Mouse (Mus musculus) left cerebral cortex, adult 2 months (tissue): ENCODE data around the gene Medag. TPM values are rescaled to one million over a fixed set of nuclear protein-coding genes. Genes with fewer than 3 reads are reported as not detected.

ENCODE experiments used
- DNase-seq, 2 experiments: peaks; one replicate each; pipeline ENCODE4 v3.0.0; 2021 to 2022; ENCODE audit warnings: low spot score in 2 of 2, mixed read lengths in 1 of 2; ENCODE audit errors: extremely low spot score in 1 of 2
- H3K27ac ChIP-seq: fragments of 200-600 bp; 2 replicates; pipeline ENCODE4 v1.8.1; 2022
- H3K4me3 ChIP-seq: fragments of 200-600 bp; 2 replicates; pipeline ENCODE4 v1.8.1; 2022
- CTCF ChIP-seq: fragments of 200-600 bp; IDR thresholded peaks from 2 replicates; pipeline ENCODE4 v1.8.1; 2022; ENCODE audit warnings: antibody characterized with exemption, mild to moderate bottlenecking, moderate library complexity
- intact Hi-C: fragments of 180-260 bp; cut with DNase I; formaldehyde crosslinking; loops from one replicate; pipeline ENCODE4 v1.15.1; 2025
- total RNA-seq, 2 experiments: library from RNA; stranded (reverse); gene quantifications; 2 replicates each; pipeline ENCODE4 v1.2.3; 2021

Gene Medag
- total RNA-seq, 2 experiments from 2014 or later: 17.1 to 19.1 TPM

- Histone ChIP-seq H3K4me3 (no peak overlapping the region), H3K27ac (peak overlapping the region; percentile 57; the same call in 1 of the 2 replicates)
- no peak for DNase-seq
- intact Hi-C loops: loop anchor here (2.0 kb wide), 1 partner anchor 150 kb away; no protein-coding TSS in a partner anchor
- TF ChIP-seq CTCF: no peak
These were observed 36.3 kb upstream of the Medag start for GRCm38 (mm10) chr5:149375074-149375888.

GRCm38 (mm10) chr5:149375889-149376212 is 35.7 kb upstream of the Medag start:
- Histone ChIP-seq H3K27ac (peak overlapping the region; percentile 57; the same call in 1 of the 2 replicates), H3K4me3 (no peak overlapping the region)
- peak; percentile 83 to 88 for DNase-seq
- intact Hi-C loops: loop anchor here (2.0 kb wide), 1 partner anchor 149 kb away; no protein-coding TSS in a partner anchor
- peak; percentile 97 for TF ChIP-seq CTCF

GRCm38 (mm10) chr5:149376367-149376766 is 35.2 kb upstream of the Medag start:
- no peak for DNase-seq
- Histone ChIP-seq H3K27ac (no peak overlapping the region), H3K4me3 (no peak overlapping the region)
- intact Hi-C loops: no loop called here
- TF ChIP-seq CTCF: no peak

GRCm38 (mm10) chr5:149377253-149377652 is 34.3 kb upstream of the Medag start:
- no peak overlapping the region for H3K27ac ChIP-seq
- TF ChIP-seq CTCF: no peak
- DNase-seq: no peak
- intact Hi-C loops: no loop called here
- no peak overlapping the region for H3K4me3 ChIP-seq

DNA sequence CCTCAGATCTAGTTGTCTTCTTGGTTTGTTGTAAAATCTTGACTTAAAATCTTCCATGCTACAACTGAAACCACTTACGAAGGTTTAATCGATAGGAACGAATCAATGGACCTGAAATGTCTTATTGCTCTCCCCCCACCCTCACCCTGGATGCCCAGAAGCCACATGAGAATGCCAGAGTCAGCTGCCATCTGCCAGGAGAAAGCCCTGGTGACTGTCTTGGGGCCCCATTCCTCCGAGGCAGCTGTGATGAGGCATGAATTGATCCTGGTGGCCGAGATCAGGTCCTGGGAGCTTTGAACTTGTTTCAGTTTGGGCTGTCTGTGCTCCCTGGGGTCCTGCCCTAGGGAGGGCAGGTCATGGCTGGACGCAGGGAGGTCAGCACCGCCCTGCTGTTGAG is 33.0 kb upstream of the Medag start:
- intact Hi-C loops: no loop called here
- no peak for DNase-seq
- Histone ChIP-seq H3K4me3 (no peak overlapping the region), H3K27ac (no peak overlapping the region)
- no peak for TF ChIP-seq CTCF

DNA sequence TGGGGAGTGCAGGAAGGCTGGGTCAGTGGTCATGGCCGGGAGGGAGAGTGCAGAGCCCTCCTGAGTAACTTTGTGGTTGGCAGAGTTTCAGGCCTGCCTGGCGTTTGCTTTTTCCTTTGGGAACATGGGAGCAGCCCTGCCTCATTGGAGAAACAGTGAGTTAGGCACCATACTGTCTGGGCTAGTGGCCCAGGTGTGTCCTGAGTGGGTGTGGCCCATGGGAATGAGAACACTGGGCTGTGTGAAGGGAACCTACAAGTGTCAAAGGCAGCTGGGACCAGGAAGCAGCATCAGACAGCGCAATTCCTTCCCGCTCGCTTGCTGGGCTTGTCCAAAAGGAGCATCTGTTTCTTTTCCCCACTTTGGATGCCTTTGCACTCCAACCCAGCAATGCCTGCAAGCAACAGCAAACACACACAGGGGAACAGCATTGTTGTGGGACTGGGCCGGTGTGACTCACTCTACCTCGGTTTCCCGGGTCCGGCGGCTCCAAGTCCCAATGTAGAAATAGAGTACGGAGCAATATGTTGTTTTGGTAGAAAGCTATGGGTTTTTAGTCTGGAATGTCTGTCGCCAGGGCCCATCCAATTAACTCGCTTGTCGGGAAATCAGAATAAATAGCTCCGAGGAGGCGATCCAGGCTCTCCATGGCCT is 32.3 kb upstream of the Medag start:
- DNase-seq: peak in 1 of 2 experiments; percentile 24
- no peak overlapping the region for H3K4me3 ChIP-seq
- TF ChIP-seq CTCF: no peak
- intact Hi-C loops: no loop called here
- peak overlapping the region; percentile 81; the same call in 1 of the 2 replicates for H3K27ac ChIP-seq

DNA sequence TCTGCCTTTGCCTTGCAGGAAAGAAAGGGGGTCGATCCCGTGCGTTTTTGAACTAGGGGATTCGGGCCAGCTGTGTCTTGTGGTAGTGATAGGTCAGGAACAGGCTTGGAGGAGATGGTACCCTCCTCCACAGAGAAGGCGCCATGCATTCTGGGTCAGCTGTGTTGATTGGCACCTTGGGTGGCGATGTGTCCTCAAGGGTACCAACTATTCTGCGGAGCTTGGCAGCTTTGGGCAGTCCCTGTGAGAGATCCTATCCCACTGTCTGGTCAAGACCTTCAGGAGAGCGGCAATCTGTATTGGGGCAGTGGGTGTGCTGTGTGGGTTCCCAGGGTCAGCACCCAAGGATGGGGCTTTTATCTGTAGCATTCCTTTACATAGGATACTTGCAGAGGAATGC is 31.7 kb upstream of the Medag start:
- H3K27ac ChIP-seq: peak overlapping the region; percentile 81; the same call in 1 of the 2 replicates
- no peak for DNase-seq
- intact Hi-C loops: loop anchor here (2.0 kb wide), 1 partner anchor 25 kb away; no protein-coding TSS in a partner anchor
- TF ChIP-seq CTCF: no peak
- no peak overlapping the region for H3K4me3 ChIP-seq

GRCm38 (mm10) chr5:149380388-149380916 is 31.1 kb upstream of the Medag start:
- peak; percentile 53 to 55 for DNase-seq
- Histone ChIP-seq H3K4me3 (no peak overlapping the region), H3K27ac (peak overlapping the region; percentile 81)
- intact Hi-C loops: loop anchor here (2.0 kb wide), 1 partner anchor 24 kb away; no protein-coding TSS in a partner anchor
- no peak for TF ChIP-seq CTCF

- no peak for TF ChIP-seq CTCF
- no peak for DNase-seq
- Histone ChIP-seq H3K4me3 (no peak overlapping the region), H3K27ac (no peak overlapping the region)
- intact Hi-C loops: loop anchor here (2.0 kb wide), 1 partner anchor 23 kb away; no protein-coding TSS in a partner anchor
These were observed 29.6 kb upstream of the Medag start for GRCm38 (mm10) chr5:149381948-149382347.

DNA sequence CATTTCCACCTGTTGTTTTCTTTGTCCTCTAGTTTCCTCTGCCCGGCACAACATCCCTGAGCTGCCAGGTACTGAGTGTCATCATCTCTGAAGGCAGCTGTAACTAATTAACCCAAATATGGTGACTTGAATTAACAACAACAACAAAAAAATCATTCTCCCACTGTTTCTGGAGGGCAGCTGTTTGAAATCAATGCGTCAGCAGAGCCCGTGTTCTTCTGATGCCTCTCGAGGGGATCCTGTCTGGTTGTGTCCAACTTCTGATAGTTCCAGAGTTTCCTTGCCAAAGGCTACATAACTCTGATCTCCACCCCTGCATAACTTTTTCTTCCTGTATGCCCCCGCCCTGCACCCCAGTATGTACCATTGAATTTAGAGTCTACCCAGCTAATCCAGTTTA is 28.9 kb upstream of the Medag start:
- Histone ChIP-seq H3K27ac (no peak overlapping the region), H3K4me3 (no peak overlapping the region)
- intact Hi-C loops: no loop called here
- TF ChIP-seq CTCF: no peak
- no peak for DNase-seq

DNA sequence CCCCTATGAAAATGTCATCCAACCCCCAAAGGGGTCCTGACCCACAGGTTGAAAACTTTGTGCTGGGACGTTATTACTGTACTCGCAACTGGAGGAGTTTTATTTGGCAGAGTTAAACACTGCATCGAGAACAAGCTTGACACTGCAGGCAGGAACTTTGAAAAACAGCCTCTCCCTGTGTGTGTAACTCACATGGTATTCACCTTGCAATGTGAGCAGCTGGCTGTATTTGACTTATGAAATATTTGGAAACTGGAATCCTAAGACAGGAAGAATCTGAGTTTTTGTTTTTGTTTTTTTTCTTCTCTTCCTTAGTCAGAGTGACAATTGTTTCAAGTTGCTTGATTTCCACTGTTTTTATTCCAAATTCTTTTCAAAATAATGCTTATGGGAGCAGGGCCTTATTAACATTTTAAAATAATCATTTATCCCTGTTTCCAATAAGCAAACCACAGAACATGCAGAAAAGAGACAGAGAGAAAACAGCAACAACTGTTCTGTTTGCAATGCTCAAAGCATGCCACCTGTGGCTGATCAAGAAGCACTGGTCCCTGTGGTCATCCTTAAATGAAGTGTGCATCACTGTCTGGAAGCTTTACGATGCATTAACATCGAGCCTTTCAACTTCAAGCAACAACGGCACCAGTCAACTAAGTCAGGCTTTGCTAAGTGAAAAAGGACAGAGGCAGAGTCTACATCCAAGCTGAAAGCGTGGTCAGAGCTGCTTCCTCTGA is 26.2 kb upstream of the Medag start:
- intact Hi-C loops: no loop called here
- TF ChIP-seq CTCF: no peak
- H3K4me3 ChIP-seq: no peak overlapping the region
- H3K27ac ChIP-seq: no peak overlapping the region
- no peak for DNase-seq
